In the genomic region with DNA sequence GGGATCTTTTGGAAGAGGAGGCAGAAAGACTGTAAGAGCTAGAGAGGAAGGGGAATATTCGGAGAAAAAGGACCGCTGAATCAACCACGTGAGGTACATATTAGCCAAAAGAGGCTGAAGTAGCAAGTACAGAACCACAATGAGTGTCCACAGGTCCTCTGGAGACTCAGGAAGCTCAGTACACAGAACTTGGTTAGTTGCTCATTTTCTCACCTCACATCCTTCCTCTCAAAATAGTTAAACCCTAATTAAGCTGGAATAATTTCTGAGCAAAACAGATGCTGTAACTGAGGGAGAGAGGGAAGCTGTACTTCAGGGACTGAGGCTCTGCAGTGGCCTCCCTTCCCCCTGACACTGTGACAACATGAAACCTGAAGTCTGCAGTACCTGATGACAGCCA, we compare ENCODE assay signal across 43 mouse cellular contexts. TPM values are rescaled to one million over a fixed set of nuclear protein-coding genes. Genes with fewer than 3 reads are reported as not detected.
"Had no signal": no experiment of that assay in that cellular context is flagged by ENCODE, and none has a peak within 500 bp of the region (broad histone marks: within the 10 kb centered on the region; RNA-seq: fewer than 3 reads in every experiment).

A gene (plus strand): TSS at position 301 of the 400 bp plus-strand sequence.

- H3K4me2 ChIP-seq: heart, embryonic 12.5 days; heart, embryonic 13.5 days; heart, embryonic 15.5 days; hindbrain, embryonic 12.5 days; hindbrain, embryonic 13.5 days; hindbrain, embryonic 14.5 days; hindbrain, embryonic 15.5 days; intestine, embryonic 15.5 days; kidney, embryonic 15.5 days had no signal

- ATAC-seq: hindbrain, embryonic 16.5 days; hindbrain, postnatal 0 days; inflammation-experienced regulatory T-cells, adult 6 months; intestine, embryonic 15.5 days; intestine, embryonic 16.5 days; intestine, postnatal 0 days had no signal

- H3K9ac ChIP-seq: heart, embryonic 12.5 days; heart, embryonic 13.5 days; heart, embryonic 15.5 days; hindbrain, embryonic 12.5 days; hindbrain, embryonic 13.5 days; hindbrain, embryonic 14.5 days; hindbrain, embryonic 15.5 days; intestine, embryonic 15.5 days; kidney, embryonic 15.5 days had no signal

- H3K4me1 ChIP-seq: heart, embryonic 10.5 days; heart, embryonic 12.5 days; heart, embryonic 13.5 days; heart, embryonic 15.5 days; hindbrain, embryonic 10.5 days; hindbrain, embryonic 12.5 days; hindbrain, embryonic 13.5 days; hindbrain, embryonic 15.5 days; intestine, embryonic 15.5 days; kidney, embryonic 15.5 days had no signal

- H3K9me3 ChIP-seq: heart, embryonic 10.5 days; heart, embryonic 12.5 days; heart, embryonic 13.5 days; heart, embryonic 15.5 days; hindbrain, embryonic 10.5 days; hindbrain, embryonic 12.5 days; hindbrain, embryonic 13.5 days; hindbrain, embryonic 15.5 days; intestine, embryonic 15.5 days; kidney, embryonic 15.5 days had no signal

- DNase-seq: heart, postnatal 10 days; heart, postnatal 14 days; heart, postnatal 36 days; heart, postnatal 4 days; kidney, adult 11 months; kidney, adult 18-20 months; kidney, adult 2 months; kidney, adult 8-10 months; kidney, adult 9 months; kidney, postnatal 10 days; kidney, postnatal 14 days; kidney, postnatal 25 days; kidney, postnatal 36 days; kidney, postnatal 4 days; layer of hippocampus, adult 9-11 months; layer of hippocampus, postnatal 36 days had no signal

- H3K27ac ChIP-seq: heart, embryonic 10.5 days; heart, embryonic 13.5 days; heart, embryonic 15.5 days; hindbrain, embryonic 10.5 days; hindbrain, embryonic 12.5 days; hindbrain, embryonic 13.5 days; hindbrain, embryonic 14.5 days; hindbrain, embryonic 15.5 days; hindbrain, postnatal 0 days; intestine, embryonic 15.5 days; kidney, embryonic 15.5 days; kidney, postnatal 0 days; layer of hippocampus, adult 2 months; left cerebral cortex, adult 2 months had no signal

- H3K27me3 ChIP-seq: heart, embryonic 12.5 days; heart, embryonic 13.5 days; heart, embryonic 15.5 days; hindbrain, embryonic 12.5 days; hindbrain, embryonic 13.5 days; hindbrain, embryonic 15.5 days; intestine, embryonic 15.5 days; kidney, embryonic 15.5 days had no signal

- H3K36me3 ChIP-seq: heart, embryonic 10.5 days; heart, embryonic 12.5 days; heart, embryonic 13.5 days; heart, embryonic 15.5 days; hindbrain, embryonic 10.5 days; hindbrain, embryonic 12.5 days; hindbrain, embryonic 13.5 days; hindbrain, embryonic 15.5 days; intestine, embryonic 15.5 days; kidney, embryonic 15.5 days had no signal

- H3K4me3 ChIP-seq: heart, embryonic 10.5 days; heart, embryonic 12.5 days; heart, embryonic 13.5 days; heart, embryonic 15.5 days; hindbrain, embryonic 10.5 days; hindbrain, embryonic 12.5 days; hindbrain, embryonic 13.5 days; hindbrain, embryonic 15.5 days; intestine, embryonic 15.5 days; kidney, embryonic 15.5 days; layer of hippocampus, adult 2 months; left cerebral cortex, adult 2 months had no signal

RNA-seq across cellular contexts. Expression of the gene that starts here (rescaled TPM):
- polyA plus RNA-seq: heart, embryonic 10.5 days; heart, embryonic 12.5 days; heart, embryonic 13.5 days; heart, embryonic 14.5 days; heart, embryonic 15.5 days; heart, embryonic 16.5 days; heart, postnatal 0 days; hindbrain, embryonic 10.5 days; hindbrain, embryonic 11.5 days; hindbrain, embryonic 12.5 days; hindbrain, embryonic 13.5 days; hindbrain, embryonic 14.5 days; hindbrain, embryonic 15.5 days; hindbrain, embryonic 16.5 days; hindbrain, postnatal 0 days; intestine, embryonic 14.5 days; intestine, embryonic 15.5 days; intestine, embryonic 16.5 days; intestine, postnatal 0 days; kidney, adult 2 months; kidney, embryonic 14.5 days; kidney, embryonic 15.5 days; kidney, embryonic 16.5 days; kidney, postnatal 0 days; large intestine, adult 2 months had no signal
